Mouse (Mus musculus): Measurements from ENCODE around the gene Gm17304. TPM values are rescaled to one million over a fixed set of nuclear protein-coding genes. Genes with fewer than 3 reads are reported as not detected.

The Gm17304 gene
- polyA plus RNA-seq, 1 experiment from 2014 or later: not detected

DNA sequence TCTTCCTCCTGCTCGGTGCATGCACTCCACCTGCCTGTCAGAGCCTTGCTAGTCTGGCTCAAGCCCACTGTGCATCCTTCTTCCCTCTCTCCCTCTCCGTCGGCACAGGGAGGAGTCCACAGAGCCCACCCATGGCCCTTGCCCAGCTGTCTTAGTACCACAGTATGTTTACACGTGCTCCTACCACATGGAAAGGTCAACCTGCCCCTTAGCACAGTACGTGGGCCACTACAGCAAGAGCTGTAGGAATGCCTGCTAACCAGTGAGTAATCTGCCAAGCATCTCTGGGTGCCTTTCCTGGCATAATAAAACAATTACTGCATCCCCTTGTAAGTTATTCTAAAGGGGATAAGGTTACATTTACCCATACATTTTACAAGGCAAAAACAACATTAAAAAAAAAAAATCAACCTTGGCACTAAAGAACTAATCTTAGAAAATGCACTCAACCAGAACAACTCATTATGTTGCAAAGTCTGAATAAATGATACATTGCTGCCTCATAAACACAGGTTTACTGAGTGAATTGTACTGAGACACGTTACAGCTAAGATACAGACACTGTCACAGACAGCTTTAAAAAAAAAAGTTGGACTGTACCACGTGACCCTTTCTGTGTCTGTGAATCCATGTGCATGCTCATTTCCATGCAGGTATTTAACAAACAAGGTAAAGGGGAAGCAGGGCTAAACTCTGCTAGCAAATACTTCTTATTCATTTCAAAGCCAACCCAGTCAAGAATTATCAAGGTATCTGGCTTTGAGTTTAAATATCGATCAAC is 19.7 kb downstream of the Gm17304 start:
- H3K36me3 ChIP-seq: 0 out of 2 replicates have a peak, but pooled peaks cover 4% of the 10 kb centered on the region
- 62% methylated on average over 8 of the region's 8 CpGs for WGBS
- no peak for ATAC-seq (ENCODE audit: borderline replicate concordance, extremely low read depth, low FRiP score, low TSS enrichment)
- H3K4me2 ChIP-seq: no peak overlapping the region
- H3K27ac ChIP-seq: no peak overlapping the region
- no peaks in the 10 kb centered on the region for H3K9me3 ChIP-seq
- no peaks in the 10 kb centered on the region for H3K4me1 ChIP-seq
- no peaks in the 10 kb centered on the region for H3K27me3 ChIP-seq
- H3K4me3 ChIP-seq: no peak overlapping the region
- no peak overlapping the region for H3K9ac ChIP-seq

DNA sequence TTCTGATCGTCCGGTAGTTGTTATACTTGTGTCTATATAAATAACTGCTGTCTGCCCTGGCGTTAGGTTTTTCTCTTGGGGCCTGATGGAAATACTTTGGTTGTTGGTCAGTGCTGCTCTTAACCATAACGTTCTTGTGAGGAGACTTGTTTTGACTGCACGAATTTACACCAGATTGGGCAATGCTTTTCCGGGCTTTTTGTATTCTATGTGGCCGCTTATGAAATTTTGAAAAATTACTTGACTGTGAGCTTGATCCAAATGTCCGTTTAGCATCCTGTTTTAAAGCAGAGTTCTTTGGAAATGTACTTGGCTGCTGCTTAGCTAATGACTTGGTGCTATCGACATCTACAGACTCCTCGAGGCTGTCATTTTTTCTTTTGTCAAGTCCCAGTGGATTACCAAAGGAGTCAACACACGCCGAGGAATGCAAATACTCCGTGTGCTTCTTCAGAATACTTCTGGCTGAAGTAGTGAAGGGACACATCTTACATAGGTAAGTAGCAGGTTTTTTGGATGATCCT is 27.6 kb downstream of the Gm17304 start:
- WGBS: 67% methylated on average over 13 of the region's 13 CpGs
- H3K36me3 ChIP-seq: peaks cover 38% of the 10 kb centered on the region
- no peak overlapping the region for H3K4me3 ChIP-seq
- no peak overlapping the region for H3K4me2 ChIP-seq
- no peak for ATAC-seq (ENCODE audit: borderline replicate concordance, extremely low read depth, low FRiP score, low TSS enrichment)
- no peak overlapping the region for H3K9ac ChIP-seq
- H3K4me1 ChIP-seq: peaks cover 6% of the 10 kb centered on the region; the same call in 1 of the 2 replicates
- no peak overlapping the region for H3K27ac ChIP-seq
- no peaks in the 10 kb centered on the region for H3K9me3 ChIP-seq
- no peaks in the 10 kb centered on the region for H3K27me3 ChIP-seq

DNA sequence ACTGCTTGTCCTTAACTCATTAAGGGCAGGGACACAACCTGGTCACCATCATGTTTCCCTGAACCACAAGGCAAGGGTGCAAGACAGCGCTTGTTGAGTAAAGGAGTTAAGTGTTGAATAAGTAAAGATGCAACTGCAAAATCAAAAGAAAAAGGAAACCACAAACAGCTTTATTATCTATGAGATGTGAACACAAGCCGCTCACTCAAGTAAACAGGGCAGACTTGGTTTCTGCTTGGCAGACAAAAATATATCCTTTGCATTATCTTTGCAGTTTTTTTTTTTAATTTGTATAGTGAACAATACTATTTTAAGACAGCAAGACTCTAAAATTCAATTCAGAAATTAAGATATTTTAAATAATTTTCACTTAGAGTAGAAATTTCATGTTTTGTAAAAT is 30.7 kb downstream of the Gm17304 start:
- Histone ChIP-seq H3K36me3 (peaks cover 32% of the 10 kb centered on the region), H3K27ac (no peak overlapping the region), H3K9ac (no peak overlapping the region), H3K4me2 (no peak overlapping the region), H3K4me3 (no peak overlapping the region), H3K4me1 (peaks cover 6% of the 10 kb centered on the region; the same call in 1 of the 2 replicates), H3K27me3 (no peaks in the 10 kb centered on the region), H3K9me3 (no peaks in the 10 kb centered on the region)
- 91% methylated on average over 2 of the region's 2 CpGs for WGBS
- ATAC-seq (ENCODE audit: borderline replicate concordance, extremely low read depth, low FRiP score, low TSS enrichment): no peak

DNA sequence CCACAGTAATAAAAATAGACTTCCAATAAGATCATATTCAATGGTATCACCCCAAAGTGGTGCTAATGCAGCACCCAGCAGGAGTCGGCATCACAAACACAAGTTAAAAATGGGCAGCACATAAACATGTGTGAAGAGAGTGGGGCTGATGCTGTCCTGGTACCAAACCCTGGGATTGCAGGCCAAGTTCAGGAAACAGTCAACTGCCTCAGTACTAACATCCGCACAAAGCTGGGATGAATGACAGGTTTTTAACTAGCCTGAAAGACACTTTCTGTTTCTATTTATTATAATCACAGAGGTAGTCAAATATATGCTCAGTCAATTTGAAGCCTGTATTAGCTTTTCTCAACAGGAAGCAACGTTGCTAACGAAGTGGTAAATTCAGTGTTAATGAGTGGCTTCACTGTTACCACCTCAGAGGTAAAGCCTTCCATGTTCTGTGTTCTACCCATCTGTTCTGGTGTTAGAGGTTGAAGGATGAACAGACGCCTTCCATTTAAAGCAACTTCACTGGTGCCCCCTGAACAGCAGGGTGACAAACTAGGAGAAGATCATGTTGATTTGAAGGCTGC is 31.4 kb downstream of the Gm17304 start:
- no peak for ATAC-seq (ENCODE audit: borderline replicate concordance, extremely low read depth, low FRiP score, low TSS enrichment)
- no peaks in the 10 kb centered on the region for H3K9me3 ChIP-seq
- no peak overlapping the region for H3K27ac ChIP-seq
- no peak overlapping the region for H3K9ac ChIP-seq
- H3K4me1 ChIP-seq: peaks cover 6% of the 10 kb centered on the region; the same call in 1 of the 2 replicates
- no peak overlapping the region for H3K4me2 ChIP-seq
- no peak overlapping the region for H3K4me3 ChIP-seq
- H3K27me3 ChIP-seq: no peaks in the 10 kb centered on the region
- H3K36me3 ChIP-seq: peaks cover 25% of the 10 kb centered on the region
- 66% methylated on average over 5 of the region's 5 CpGs for WGBS

DNA sequence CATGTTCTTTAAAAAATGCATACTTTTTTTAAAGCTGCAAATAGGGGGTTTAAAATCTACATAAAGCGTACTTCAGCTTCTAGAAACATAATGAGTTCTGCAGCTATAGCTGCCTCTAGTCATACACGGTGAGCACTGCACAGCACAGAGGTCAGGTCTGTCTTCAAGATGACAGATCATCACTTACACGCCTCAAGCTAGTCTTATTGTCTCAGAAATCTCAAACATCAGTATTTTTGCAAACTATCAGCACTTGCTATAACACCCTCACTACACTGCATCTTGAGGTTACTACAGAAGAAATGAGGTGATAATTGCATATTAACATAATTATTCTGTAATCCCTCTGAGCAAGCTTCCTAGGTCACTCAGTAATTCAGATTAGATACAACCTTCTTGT is 33.0 kb downstream of the Gm17304 start:
- H3K27me3 ChIP-seq: no peaks in the 10 kb centered on the region
- H3K4me2 ChIP-seq: no peak overlapping the region

DNA sequence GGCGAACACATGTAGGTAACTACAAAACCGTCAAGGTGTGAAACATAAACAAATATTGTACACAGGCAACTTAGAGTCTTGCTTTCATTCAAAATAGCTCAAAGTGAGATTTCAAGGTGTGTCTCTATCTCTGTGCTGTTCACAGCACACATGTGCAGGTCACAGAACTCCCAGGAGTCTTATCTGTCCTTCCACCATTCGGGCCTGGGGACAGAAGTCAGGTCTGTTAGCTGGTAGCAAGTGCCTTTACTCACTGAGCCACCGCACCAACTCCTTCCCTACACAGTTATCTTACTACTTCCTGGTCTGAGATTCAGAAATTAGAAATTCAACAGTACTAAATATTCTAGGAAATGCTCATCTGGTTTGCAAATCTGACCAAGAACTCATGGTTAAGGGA is 34.5 kb downstream of the Gm17304 start:
- Histone ChIP-seq H3K27me3 (no peaks in the 10 kb centered on the region), H3K4me2 (no peak overlapping the region), H3K27ac (no peak overlapping the region), H3K36me3 (no peaks in the 10 kb centered on the region), H3K9ac (no peak overlapping the region), H3K9me3 (no peaks in the 10 kb centered on the region), H3K4me3 (no peak overlapping the region), H3K4me1 (peaks cover 6% of the 10 kb centered on the region; the same call in 1 of the 2 replicates)
- WGBS: 81% methylated on average over 4 of the region's 4 CpGs
- no peak for ATAC-seq (ENCODE audit: borderline replicate concordance, extremely low read depth, low FRiP score, low TSS enrichment)

More for the DNA sequence above, 33.0 kb downstream of the Gm17304 start:
- Histone ChIP-seq H3K4me3 (no peak overlapping the region), H3K4me1 (peaks cover 6% of the 10 kb centered on the region; the same call in 1 of the 2 replicates), H3K9ac (no peak overlapping the region), H3K27ac (no peak overlapping the region), H3K9me3 (no peaks in the 10 kb centered on the region), H3K36me3 (peaks cover 12% of the 10 kb centered on the region)
- 63% methylated on average over 3 of the region's 3 CpGs for WGBS
- ATAC-seq (ENCODE audit: borderline replicate concordance, extremely low read depth, low FRiP score, low TSS enrichment): no peak

DNA sequence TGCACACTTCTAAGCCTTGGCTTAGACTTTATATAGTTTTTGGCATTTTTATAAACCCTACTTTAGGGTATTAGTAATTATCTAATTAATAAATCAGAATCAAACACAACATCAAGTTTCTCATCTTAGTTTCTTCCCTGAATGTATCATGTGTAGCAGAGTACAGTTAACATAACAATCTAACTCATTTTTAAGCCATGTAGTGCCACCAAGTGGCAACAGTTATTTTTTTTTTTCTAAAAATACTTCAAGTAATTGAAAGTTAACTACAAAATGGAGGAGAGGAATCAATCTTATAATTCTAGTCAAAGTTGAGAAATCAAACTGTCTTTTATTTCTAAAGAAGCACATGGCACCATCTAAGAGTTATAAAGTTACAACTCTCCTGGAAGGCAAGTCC is 40.5 kb downstream of the Gm17304 start:
- no peak overlapping the region for H3K27ac ChIP-seq
- H3K4me2 ChIP-seq: no peak overlapping the region
- no peak for ATAC-seq (ENCODE audit: borderline replicate concordance, extremely low read depth, low FRiP score, low TSS enrichment)
- H3K9me3 ChIP-seq: no peaks in the 10 kb centered on the region
- H3K9ac ChIP-seq: no peak overlapping the region
- no peaks in the 10 kb centered on the region for H3K4me1 ChIP-seq
- no peaks in the 10 kb centered on the region for H3K36me3 ChIP-seq
- H3K4me3 ChIP-seq: no peak overlapping the region
- H3K27me3 ChIP-seq: no peaks in the 10 kb centered on the region

DNA sequence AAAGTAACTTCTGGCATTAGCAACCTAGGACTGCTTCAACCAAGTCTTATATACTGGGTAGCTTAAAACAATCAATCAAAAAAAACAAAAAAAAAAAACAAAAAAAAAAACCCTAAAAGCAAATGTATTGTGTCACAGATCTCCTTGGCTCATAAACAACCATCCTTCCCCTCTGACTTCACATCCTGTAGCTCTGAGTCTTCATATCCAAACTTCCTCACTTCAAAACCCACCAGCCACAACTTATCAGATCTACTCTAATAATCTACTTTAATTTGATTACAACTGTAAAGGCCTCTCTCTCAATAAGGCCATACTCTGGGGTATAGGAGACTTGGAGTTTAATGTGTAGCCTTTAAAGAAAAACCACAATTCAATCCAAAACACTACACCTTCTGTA is 41.1 kb downstream of the Gm17304 start:
- ATAC-seq (ENCODE audit: borderline replicate concordance, extremely low read depth, low FRiP score, low TSS enrichment): no peak
- Histone ChIP-seq H3K27ac (no peak overlapping the region), H3K9ac (no peak overlapping the region), H3K4me2 (no peak overlapping the region), H3K36me3 (peaks cover 4% of the 10 kb centered on the region; the same call in 1 of the 2 replicates), H3K9me3 (no peaks in the 10 kb centered on the region), H3K27me3 (no peaks in the 10 kb centered on the region), H3K4me3 (no peak overlapping the region), H3K4me1 (no peaks in the 10 kb centered on the region)

DNA sequence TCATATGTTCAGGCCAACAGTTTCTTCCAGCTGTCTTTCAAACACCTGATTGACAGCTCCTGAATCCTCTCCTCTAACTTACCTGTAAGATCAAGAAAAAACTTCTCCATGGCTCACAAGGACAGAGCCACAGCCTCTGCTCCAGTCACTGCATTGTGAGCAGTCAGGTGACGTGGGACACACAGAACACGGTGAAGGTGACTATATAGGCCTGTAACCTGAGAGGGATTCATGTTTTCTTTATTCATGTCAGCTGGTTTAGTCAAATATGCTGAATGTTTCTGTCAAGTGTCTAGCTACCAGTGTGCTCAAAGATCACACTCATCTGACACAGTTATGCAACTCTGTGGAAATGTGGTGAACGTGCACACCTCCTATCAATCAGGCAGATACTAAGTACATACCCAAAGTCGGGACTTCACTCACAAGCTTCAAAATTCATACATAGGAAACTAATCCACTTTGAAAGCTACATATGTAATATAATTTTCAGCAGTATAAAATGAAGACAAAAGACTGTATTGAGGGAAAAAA is 43.4 kb downstream of the Gm17304 start:
- WGBS: 73% methylated on average over 4 of the region's 4 CpGs
- Histone ChIP-seq H3K4me2 (no peak overlapping the region), H3K9ac (no peak overlapping the region), H3K27me3 (no peaks in the 10 kb centered on the region), H3K36me3 (peaks cover 9% of the 10 kb centered on the region; the same call in 1 of the 2 replicates), H3K27ac (no peak overlapping the region), H3K4me3 (no peak overlapping the region), H3K9me3 (no peaks in the 10 kb centered on the region), H3K4me1 (no peaks in the 10 kb centered on the region)
- ATAC-seq (ENCODE audit: borderline replicate concordance, extremely low read depth, low FRiP score, low TSS enrichment): no peak

DNA sequence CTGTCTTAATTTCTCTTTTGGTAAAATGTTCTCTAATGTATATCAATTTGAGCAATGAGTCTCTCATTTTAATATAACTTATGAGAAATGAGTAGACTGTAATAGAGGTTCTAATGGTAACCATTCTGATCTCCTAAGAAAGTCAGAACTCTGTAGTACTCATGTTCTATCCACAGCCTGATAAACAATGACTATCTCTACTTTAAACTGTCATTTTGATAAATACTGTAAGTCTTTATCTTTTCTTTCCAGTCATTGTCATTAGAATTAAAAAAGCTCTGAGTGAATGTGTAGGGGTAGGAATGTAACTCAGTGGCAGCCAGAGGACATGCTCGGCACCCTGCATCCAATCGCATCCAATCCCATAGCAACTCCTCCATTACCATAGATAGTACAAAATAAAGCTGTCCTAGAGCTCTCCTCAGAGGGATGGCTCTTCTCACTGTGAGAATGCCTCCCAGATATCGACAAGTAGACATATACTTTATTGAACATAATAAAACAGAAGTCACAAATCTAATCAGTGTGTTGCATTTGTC is 44.0 kb downstream of the Gm17304 start:
- H3K9me3 ChIP-seq: no peaks in the 10 kb centered on the region
- no peak overlapping the region for H3K4me3 ChIP-seq
- H3K4me1 ChIP-seq: no peaks in the 10 kb centered on the region
- no peak overlapping the region for H3K27ac ChIP-seq
- H3K36me3 ChIP-seq: peaks cover 9% of the 10 kb centered on the region; the same call in 1 of the 2 replicates
- ATAC-seq (ENCODE audit: borderline replicate concordance, extremely low read depth, low FRiP score, low TSS enrichment): no peak
- no peak overlapping the region for H3K4me2 ChIP-seq
- WGBS: 83% methylated on average over 3 of the region's 3 CpGs
- no peak overlapping the region for H3K9ac ChIP-seq
- no peaks in the 10 kb centered on the region for H3K27me3 ChIP-seq
